ENCODE assay signal across 19 mouse cellular contexts in genomic region chr16:92753139-92753538, GRCm38 (mm10).
"Had no signal": no experiment of that assay in that cellular context is flagged by ENCODE, and none has a peak within 500 bp of the region (broad histone marks: within the 10 kb centered on the region; RNA-seq: fewer than 3 reads in every experiment).

No protein-coding gene starts in this region.

- H3K36me3 ChIP-seq: limb, embryonic 10.5 days; limb, embryonic 13.5 days; midbrain, embryonic 10.5 days; midbrain, embryonic 13.5 days; neural tube, embryonic 13.5 days; stomach, embryonic 15.5 days had no signal

- DNase-seq: kidney, adult 11 months; kidney, adult 8-10 months; kidney, postnatal 14 days; layer of hippocampus, adult 9-11 months; lung, adult 2 months; lung, postnatal 14 days; lung, postnatal 4 days; right cerebral cortex, postnatal 25 days; spleen, adult 18-20 months; thymus, postnatal 25 days had no signal

- H3K9me3 ChIP-seq: limb, embryonic 10.5 days; limb, embryonic 13.5 days; midbrain, embryonic 10.5 days; midbrain, embryonic 13.5 days; neural tube, embryonic 13.5 days; stomach, embryonic 15.5 days had no signal

- H3K27me3 ChIP-seq: midbrain, embryonic 13.5 days; neural tube, embryonic 13.5 days; stomach, embryonic 15.5 days had no signal

- H3K4me1 ChIP-seq: midbrain, embryonic 10.5 days; midbrain, embryonic 13.5 days; neural tube, embryonic 13.5 days; stomach, embryonic 15.5 days had no signal

- H3K4me2 ChIP-seq: limb, embryonic 13.5 days; midbrain, embryonic 13.5 days; neural tube, embryonic 13.5 days; stomach, embryonic 15.5 days had no signal

- H3K4me3 ChIP-seq: layer of hippocampus, adult 2 months; limb, embryonic 10.5 days; limb, embryonic 13.5 days; midbrain, embryonic 10.5 days; midbrain, embryonic 13.5 days; myocyte; neural tube, embryonic 13.5 days; stomach, embryonic 15.5 days had no signal

- H3K9ac ChIP-seq: limb, embryonic 13.5 days; midbrain, embryonic 13.5 days; neural tube, embryonic 13.5 days; stomach, embryonic 15.5 days had no signal

- H3K27ac ChIP-seq: layer of hippocampus, adult 2 months; limb, embryonic 10.5 days; limb, embryonic 13.5 days; midbrain, embryonic 10.5 days; midbrain, embryonic 13.5 days; neural tube, embryonic 13.5 days; stomach, embryonic 15.5 days had no signal

- ATAC-seq: midbrain, embryonic 13.5 days; midbrain, embryonic 16.5 days had no signal
